Mouse (Mus musculus) intestine, embryonic 16.5 days (tissue): Measurements from ENCODE around the gene Tcap. TPM values are rescaled to one million over a fixed set of nuclear protein-coding genes. Genes with fewer than 3 reads are reported as not detected.

Source experiments
- ATAC-seq: fragments of 200-750 bp; cut with Nextera tagmentation; 2 replicates; pipeline ENCODE4 v1.8.0; 2017; ENCODE audit warnings: moderate TSS enrichment, moderate library complexity
- H3K27ac ChIP-seq: fragments of 300-500 bp; sonication (generic); 2 replicates; pipeline ENCODE4 v1.5.1; 2014; ENCODE audit warnings: mild to moderate bottlenecking, low read length
- H3K27me3 ChIP-seq: fragments of 300-500 bp; sonication (generic); replicated peaks from 2 replicates; pipeline ENCODE4 v1.6.1; 2014; ENCODE audit warnings: low read length, control low read depth, mixed read lengths; ENCODE audit not compliant: control insufficient read depth, insufficient read depth
- H3K36me3 ChIP-seq: fragments of 300-500 bp; sonication (generic); 2 replicates; pipeline ENCODE4 v1.6.1; 2014; ENCODE audit warnings: low read length, control low read depth; ENCODE audit not compliant: control insufficient read depth, insufficient read depth
- H3K4me1 ChIP-seq: fragments of 300-500 bp; sonication (generic); 2 replicates; pipeline ENCODE4 v1.6.1; 2014; ENCODE audit warnings: low read length, control low read depth, mixed read lengths; ENCODE audit not compliant: control insufficient read depth, insufficient read depth
- H3K4me2 ChIP-seq: fragments of 300-500 bp; sonication (generic); 2 replicates; pipeline ENCODE4 v1.6.1; 2014; ENCODE audit warnings: low read depth, low read length, control low read depth
- H3K4me3 ChIP-seq: fragments of 300-500 bp; sonication (generic); 2 replicates; pipeline ENCODE4 v1.5.1; 2014; ENCODE audit warnings: mild to moderate bottlenecking, low read length
- H3K9ac ChIP-seq: fragments of 300-500 bp; sonication (generic); 2 replicates; pipeline ENCODE4 v1.6.1; 2014; ENCODE audit warnings: low read depth, low read length
- H3K9me3 ChIP-seq: fragments of 300-500 bp; sonication (generic); 2 replicates; pipeline ENCODE4 v1.6.1; 2016; ENCODE audit warnings: low read length, control low read depth; ENCODE audit not compliant: control insufficient read depth
- WGBS: fragments of 180-500 bp; shearing (Covaris S2); extraction: QIAGEN DNeasy Blood & Tissue Kit; methylation state at CpG from one replicate; pipeline ENCODE4 v1.1.7; 2014; 5-methylcytosine and 5-hydroxymethylcytosine counted together
- polyA plus RNA-seq: library from polyadenylated mRNA; unstranded; fragments of >200 nt; fragmentation: Nextera tagmentation; extraction: Ambion mirVana; gene quantifications from 2 replicates; pipeline ENCODE4 v1.2.1, GENCODE M21; 2015

Gene Tcap
- polyA plus RNA-seq, 1 experiment from 2014 or later = 0.28 TPM

DNA sequence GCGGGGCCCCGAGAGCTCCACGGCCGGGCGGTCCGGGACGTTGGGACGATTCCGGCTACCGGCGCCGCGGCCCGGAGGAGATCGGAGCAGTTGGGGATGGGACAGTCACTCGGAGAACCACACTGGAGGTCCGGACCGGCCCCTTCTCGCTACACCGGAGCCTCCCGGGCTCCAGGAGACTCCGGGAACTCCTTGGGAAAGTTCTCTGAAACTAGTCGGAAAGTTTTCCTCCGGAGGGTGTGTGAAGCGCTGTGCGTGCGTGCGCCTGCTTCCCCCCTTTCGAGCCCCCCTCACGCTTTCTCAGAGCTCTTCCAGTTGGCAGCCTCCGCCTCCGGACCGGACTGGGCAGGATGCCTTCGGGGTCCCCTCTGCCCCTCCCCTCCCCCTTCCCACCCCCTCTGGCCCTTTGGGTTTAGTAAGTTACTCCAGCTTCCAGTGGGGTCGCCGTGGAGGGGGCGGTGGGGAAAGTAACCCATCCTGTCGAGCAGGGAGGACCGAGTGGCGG, 29.2 kb downstream of the Tcap start:
- WGBS = under 1% methylated on average over 40 of the region's 40 CpGs
- Histone ChIP-seq H3K4me1 (peaks cover 56% of the 10 kb centered on the region), H3K9ac (peak overlapping the region; percentile 95), H3K36me3 (no peaks in the 10 kb centered on the region), H3K9me3 (no peaks in the 10 kb centered on the region), H3K4me3 (peak overlapping the region; percentile 96), H3K27me3 (no peaks in the 10 kb centered on the region), H3K27ac (peak overlapping the region; percentile 95), H3K4me2 (peak overlapping the region; percentile 74)
- ATAC-seq = peak; percentile 19; the same call in 1 of the 2 replicates

DNA sequence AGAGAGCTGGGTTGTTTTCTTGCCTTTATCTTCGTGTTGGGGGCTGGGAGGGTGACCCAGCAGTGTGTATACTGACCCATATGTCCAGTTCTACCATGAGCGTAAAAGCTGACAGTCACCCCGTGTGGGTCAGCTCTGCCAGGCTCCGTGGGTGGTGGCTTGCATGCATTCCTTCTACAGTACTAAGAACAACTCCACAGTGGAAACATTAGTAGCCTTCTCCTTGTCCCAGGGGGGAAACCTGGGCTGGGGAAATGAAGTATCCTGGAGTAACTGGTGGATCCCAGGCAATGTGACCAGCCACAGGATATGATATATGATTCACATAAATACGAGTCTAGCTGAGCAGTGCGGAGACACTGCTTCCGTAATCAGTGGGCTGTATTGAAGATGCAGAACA, 30.1 kb downstream of the Tcap start:
- 20% methylated on average over 7 of the region's 7 CpGs for WGBS

DNA sequence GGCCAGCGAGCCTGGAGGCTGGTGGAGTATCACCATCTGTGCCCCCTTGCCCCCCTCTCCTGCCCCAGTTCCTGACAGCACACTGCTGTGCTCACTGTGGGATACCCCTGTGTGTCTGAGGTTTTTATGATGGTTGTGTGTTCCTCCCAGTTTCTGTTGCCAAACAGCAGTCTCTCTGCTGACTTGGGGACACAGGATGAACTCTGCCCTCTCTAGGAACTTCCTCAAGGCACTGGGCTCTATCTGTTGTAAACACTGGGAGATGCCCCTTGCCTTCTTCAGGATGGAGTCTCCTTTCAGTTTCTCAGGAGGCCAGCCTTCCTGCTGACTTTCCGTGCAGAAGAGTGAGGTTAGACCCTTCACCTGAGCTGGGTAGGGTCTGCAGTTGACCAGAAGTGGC, 30.6 kb downstream of the Tcap start:
- Histone ChIP-seq H3K9me3 (no peaks in the 10 kb centered on the region), H3K4me2 (peak overlapping the region; percentile 74), H3K27ac (peak overlapping the region; percentile 95), H3K4me1 (peaks cover 58% of the 10 kb centered on the region), H3K36me3 (no peaks in the 10 kb centered on the region), H3K4me3 (peak overlapping the region; percentile 96), H3K9ac (peak overlapping the region; percentile 95), H3K27me3 (no peaks in the 10 kb centered on the region)
- peak; percentile 24 for ATAC-seq
- WGBS = 17% methylated on average over 2 of the region's 2 CpGs

More for the DNA sequence above, 30.1 kb downstream of the Tcap start:
- H3K4me1 ChIP-seq = peaks cover 61% of the 10 kb centered on the region
- H3K9ac ChIP-seq = peak overlapping the region; percentile 95
- ATAC-seq = peak; percentile 13
- peak overlapping the region; percentile 95 for H3K27ac ChIP-seq
- peak overlapping the region; percentile 74 for H3K4me2 ChIP-seq
- no peaks in the 10 kb centered on the region for H3K36me3 ChIP-seq
- no peaks in the 10 kb centered on the region for H3K9me3 ChIP-seq
- H3K4me3 ChIP-seq = peak overlapping the region; percentile 96
- no peaks in the 10 kb centered on the region for H3K27me3 ChIP-seq

DNA sequence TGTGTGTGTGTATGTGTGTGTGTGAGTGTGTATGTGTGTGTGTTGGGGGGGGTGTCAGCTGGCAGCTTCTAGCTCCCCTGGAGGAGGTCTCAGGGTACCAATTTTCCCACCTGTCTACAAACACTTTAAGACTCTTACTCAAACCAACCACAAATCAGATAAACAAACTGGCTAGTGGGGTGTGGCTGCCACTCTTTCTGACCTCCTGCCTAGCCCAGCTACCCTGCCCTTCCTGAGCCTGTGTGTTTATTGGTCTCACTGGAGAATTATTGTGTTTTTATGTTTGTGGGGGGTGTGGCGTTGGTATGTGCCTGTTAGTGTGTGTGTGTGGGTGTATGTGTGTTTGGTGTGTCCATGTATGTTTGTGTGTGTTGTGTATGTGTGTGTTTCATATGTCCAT, 33.5 kb downstream of the Tcap start:
- ATAC-seq = no peak

DNA sequence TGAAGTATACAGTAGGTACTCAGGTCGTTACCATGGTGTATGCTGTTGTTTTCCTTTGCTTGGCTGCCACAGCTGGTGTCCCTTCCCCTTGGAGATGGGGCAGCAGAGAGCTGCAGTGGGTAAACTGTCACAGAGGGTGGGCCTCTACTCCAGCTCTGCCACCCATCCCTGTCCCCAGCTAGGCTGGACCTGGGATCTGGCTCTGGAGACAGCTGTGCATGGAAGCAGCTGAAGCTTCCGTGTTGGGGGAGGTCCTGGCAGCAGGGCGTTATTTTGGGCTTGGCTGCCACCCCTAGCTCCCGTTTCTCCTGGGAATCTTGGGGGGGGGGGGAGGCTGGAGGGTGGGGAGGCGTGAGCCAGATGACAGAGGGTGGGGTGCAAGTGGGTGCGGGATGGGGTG, 34.7 kb downstream of the Tcap start:
- Histone ChIP-seq H3K9me3 (no peaks in the 10 kb centered on the region), H3K4me2 (no peak overlapping the region), H3K27ac (no peak overlapping the region), H3K4me3 (no peak overlapping the region), H3K4me1 (peaks cover 45% of the 10 kb centered on the region), H3K36me3 (peaks cover 15% of the 10 kb centered on the region; the same call in 1 of the 2 replicates), H3K9ac (no peak overlapping the region), H3K27me3 (no peaks in the 10 kb centered on the region)
- no peak for ATAC-seq
- WGBS = 65% methylated on average over 6 of the region's 6 CpGs

More for the DNA sequence above, 33.5 kb downstream of the Tcap start:
- Histone ChIP-seq H3K9me3 (no peaks in the 10 kb centered on the region), H3K4me1 (peaks cover 45% of the 10 kb centered on the region), H3K27ac (no peak overlapping the region), H3K9ac (no peak overlapping the region), H3K27me3 (no peaks in the 10 kb centered on the region), H3K4me3 (no peak overlapping the region), H3K36me3 (peaks cover 6% of the 10 kb centered on the region; the same call in 1 of the 2 replicates), H3K4me2 (no peak overlapping the region)
- 83% methylated on average over 1 of the region's 1 CpGs for WGBS

DNA sequence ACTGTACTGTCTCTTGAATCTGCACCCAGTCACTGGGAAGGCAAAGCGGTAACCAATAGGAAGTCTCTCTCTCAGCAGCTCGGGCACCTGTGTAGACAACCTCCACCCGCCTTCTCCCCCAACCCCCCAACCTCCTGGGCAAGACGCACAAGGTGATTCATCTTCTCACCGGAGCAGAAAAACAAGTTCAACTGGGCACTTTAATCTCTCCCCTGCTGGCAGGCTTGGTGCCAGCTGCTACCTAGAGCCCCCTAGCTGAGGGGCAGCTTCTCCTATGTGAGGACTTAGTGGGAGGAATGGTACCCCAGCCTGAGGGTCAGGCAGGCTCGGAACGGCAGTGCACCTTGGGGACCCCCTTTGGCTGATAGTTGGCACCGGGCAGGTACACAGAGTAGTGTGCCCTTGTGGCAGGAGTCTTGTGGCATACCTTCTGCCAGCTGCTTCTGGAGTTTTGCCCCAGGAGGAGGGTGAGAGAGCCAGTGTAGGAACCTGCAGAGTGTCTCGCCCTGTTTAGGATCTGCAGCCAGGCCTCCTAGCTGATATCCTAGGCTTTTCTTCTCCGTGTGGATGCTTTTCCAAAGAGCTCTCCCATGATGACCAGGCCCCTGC, 35.4 kb downstream of the Tcap start:
- Histone ChIP-seq H3K4me3 (no peak overlapping the region), H3K4me2 (no peak overlapping the region), H3K27ac (no peak overlapping the region), H3K36me3 (peaks cover 15% of the 10 kb centered on the region; the same call in 1 of the 2 replicates), H3K9me3 (no peaks in the 10 kb centered on the region), H3K27me3 (no peaks in the 10 kb centered on the region), H3K9ac (no peak overlapping the region), H3K4me1 (peaks cover 39% of the 10 kb centered on the region)
- ATAC-seq = no peak
- WGBS = 74% methylated on average over 10 of the region's 10 CpGs

DNA sequence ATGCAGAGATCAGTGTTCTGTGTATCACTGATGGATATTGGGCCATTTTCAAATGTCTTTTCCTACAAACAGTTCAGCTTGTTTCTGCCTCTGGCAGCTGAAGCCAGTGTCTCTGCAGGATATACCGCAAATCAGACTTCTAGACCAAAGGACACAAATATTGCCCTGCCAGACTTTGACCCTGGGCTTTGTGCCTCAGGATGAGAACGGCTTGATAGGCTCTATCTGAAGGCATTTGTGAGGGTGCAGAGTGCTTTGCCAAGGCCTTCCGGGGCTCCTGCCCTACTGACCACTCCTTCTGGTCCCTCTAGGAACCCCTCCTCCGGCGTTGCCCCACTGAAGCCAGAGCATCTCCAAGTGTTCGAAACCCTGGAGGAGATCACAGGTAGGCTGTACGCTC, 43.0 kb downstream of the Tcap start:
- peaks cover 24% of the 10 kb centered on the region for H3K36me3 ChIP-seq
- no peak overlapping the region for H3K4me3 ChIP-seq
- ATAC-seq = peak; percentile 76
- peak overlapping the region; percentile 53 for H3K27ac ChIP-seq
- peak overlapping the region; percentile 7; the same call in 1 of the 2 replicates for H3K9ac ChIP-seq
- H3K27me3 ChIP-seq = no peaks in the 10 kb centered on the region
- 78% methylated on average over 7 of the region's 7 CpGs for WGBS
- H3K4me2 ChIP-seq = no peak overlapping the region
- H3K4me1 ChIP-seq = peaks cover 13% of the 10 kb centered on the region; the same call in 1 of the 2 replicates
- no peaks in the 10 kb centered on the region for H3K9me3 ChIP-seq

DNA sequence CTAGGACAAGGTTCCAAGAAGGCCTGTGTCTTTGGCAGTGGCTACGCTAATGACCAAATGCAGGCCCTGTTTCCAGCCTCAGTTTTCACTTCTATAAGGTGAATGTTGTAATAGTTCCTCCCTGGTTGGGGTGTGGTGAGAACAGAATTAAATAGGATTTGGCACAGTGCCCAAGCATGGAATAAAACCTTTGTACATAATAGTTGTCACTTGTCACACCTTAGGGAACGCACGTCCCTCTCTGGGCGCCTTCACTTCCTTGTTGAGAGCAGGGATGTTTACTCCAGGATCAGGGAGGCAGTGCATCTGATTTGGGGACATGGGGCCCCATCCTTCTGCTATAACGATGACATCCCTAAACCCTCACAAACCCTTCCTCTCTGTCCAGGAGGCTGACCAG, 44.8 kb downstream of the Tcap start:
- Histone ChIP-seq H3K36me3 (peaks cover 26% of the 10 kb centered on the region), H3K9ac (peak overlapping the region; percentile 30; the same call in 1 of the 2 replicates), H3K4me1 (peaks cover 13% of the 10 kb centered on the region; the same call in 1 of the 2 replicates), H3K4me3 (no peak overlapping the region), H3K4me2 (no peak overlapping the region), H3K9me3 (no peaks in the 10 kb centered on the region), H3K27ac (peak overlapping the region; percentile 53), H3K27me3 (no peaks in the 10 kb centered on the region)
- 55% methylated on average over 5 of the region's 5 CpGs for whole genome bisulfite sequencing
- ATAC-seq = peak; percentile 81

DNA sequence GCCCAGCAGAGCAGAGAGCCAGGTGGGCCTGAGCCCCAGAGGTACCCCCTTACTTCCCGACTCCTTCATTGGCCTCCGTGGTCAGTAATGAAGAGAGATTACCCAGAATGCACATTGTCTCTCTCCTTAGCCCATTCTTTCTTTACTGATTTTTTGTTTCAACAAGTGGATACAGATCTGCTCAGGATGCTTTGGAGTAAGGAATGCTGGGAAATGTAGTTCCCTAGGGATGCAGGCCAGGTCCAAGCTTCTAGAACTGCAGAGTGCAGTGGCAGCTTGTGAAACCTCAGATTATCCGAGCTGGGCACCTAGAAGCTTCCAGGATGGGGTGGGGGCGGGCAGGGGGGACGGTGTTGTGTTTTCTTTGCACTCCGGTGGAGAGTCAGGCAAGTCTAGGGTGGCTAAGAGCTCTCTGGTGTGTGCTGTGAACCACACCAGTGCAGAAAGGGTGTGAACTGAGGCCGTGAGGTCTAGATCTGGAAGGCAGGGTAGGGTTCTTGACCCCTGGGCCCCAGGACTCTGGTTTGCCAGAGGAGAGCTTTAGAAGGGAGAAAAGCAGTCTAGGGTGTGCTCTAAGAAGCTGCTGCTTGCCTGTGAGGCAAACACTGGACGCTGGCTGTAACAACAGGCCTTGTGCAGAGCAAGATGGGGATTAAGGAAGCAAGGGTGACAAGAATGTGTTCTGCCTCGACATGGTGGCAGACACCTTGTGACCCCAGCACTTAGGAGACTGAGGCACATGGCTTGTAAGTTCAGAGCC, 48.3 kb downstream of the Tcap start:
- Histone ChIP-seq H3K27me3 (no peaks in the 10 kb centered on the region), H3K9ac (no peak overlapping the region), H3K4me2 (no peak overlapping the region), H3K4me3 (no peak overlapping the region), H3K9me3 (no peaks in the 10 kb centered on the region), H3K4me1 (peaks cover 13% of the 10 kb centered on the region; the same call in 1 of the 2 replicates), H3K36me3 (peaks cover 29% of the 10 kb centered on the region), H3K27ac (no peak overlapping the region)
- ATAC-seq = no peak
- 84% methylated on average over 9 of the region's 9 CpGs for WGBS
